Mouse (Mus musculus) mouse embryonic stem cell (cell line): ENCODE results near the gene Erc2.

Experiments
- in situ Hi-C, 2 experiments: fragments of 300-500 bp; cut with MboI; formaldehyde crosslinking; loops; 1 replicate in 1 of 2; 3 replicates in 1 of 2; pipeline ENCODE4 v1.14.3; 2019 to 2020; ENCODE audit warnings: low sequenced_read_pairs in 2 of 2, low pct_unique_long_range_greater_than_20kb in 1 of 2, mixed read lengths in 1 of 2; ENCODE audit not compliant: unreplicated experiment in 1 of 2

The Erc2 gene

GRCm38 (mm10) chr14:27658616-27659015, 36.4 kb downstream of the Erc2 start:
- in situ Hi-C loops: no loop called here

DNA sequence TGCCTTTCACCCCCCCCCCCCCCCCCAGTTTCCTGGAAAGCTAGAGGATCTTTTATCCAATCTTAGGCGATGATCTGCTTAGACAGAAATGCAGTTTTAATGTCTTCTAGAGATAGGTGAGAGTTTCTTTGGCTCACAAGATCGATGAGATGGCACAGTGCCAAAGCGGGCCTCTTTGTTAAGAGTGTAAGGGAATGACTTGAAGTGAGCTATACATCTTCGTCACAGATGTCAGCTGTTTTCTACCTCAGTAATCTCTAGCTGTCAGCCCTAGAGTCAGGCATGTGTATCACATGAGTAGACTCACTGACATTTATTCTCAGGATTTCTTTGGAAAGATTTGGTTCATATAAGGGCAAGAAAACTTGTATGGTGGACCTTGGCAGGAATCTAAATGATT, 39.2 kb downstream of the Erc2 start:
- in situ Hi-C loops: no loop called here

- in situ Hi-C loops: no loop called here
Observed at GRCm38 (mm10) chr14:27662251-27662650, 40.0 kb downstream of the Erc2 start.

DNA sequence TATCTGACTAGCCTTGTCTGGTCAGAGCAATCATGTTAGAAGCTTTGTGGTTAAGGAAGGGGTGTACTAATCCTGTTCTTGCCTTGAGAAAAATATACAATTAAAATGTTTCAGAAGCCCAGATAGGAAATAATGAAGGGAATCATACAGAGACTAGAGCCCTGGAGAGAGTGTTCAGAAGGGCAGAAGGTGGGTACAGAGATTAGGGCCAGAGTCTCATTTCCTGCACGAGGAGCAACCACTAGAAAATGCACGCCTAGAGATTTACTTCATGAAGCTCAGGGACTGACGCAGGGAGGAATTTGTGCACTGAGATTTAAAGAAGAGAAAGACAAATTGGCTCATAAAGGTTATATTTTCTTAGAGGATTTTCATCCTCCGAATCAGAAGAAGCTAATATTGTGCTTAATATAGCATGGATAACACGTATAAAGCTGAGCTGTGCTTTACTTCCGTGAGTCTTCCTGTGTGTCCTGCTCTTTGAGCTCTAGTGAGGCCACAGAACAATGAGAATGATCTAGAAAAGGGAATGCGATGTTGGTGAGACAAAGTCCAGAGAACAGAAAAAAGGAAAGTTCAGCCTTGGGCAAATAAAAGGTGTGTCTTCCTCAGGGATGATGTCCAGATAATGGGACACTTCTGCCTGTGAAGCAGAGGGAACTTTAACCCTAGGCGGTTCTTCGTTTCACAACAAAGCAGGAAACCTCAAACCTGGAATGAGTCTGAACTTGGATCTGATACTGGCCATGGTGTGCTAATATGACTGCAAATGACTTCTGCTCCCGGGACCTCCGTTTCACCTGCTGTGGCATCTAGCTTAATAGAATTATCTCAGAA, 45.0 kb downstream of the Erc2 start:
- in situ Hi-C loops: no loop called here

DNA sequence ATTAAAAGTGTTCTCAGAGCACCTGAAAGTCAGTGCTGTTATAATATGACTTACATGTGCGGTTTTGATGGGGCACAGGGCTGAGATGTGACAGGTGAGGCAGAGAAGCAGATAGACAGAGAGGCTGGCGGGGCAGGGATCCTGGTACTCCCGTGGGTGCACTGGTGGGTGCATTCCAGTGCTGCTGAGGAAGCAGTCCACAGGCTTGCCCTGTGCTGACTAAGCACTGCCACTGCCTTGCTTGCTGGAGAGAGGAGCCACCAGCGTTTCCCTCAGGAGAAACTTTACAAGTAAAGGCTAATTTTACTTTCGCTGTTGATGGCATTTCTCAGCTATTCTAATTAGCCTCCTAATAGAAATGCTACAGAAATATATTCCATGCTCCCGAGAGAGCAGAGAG, 45.9 kb downstream of the Erc2 start:
- in situ Hi-C loops: no loop called here

- in situ Hi-C loops: no loop called here
Observed at GRCm38 (mm10) chr14:27669939-27670338, 47.7 kb downstream of the Erc2 start.

GRCm38 (mm10) chr14:27672761-27673160, 50.5 kb downstream of the Erc2 start:
- in situ Hi-C loops: no loop called here

DNA sequence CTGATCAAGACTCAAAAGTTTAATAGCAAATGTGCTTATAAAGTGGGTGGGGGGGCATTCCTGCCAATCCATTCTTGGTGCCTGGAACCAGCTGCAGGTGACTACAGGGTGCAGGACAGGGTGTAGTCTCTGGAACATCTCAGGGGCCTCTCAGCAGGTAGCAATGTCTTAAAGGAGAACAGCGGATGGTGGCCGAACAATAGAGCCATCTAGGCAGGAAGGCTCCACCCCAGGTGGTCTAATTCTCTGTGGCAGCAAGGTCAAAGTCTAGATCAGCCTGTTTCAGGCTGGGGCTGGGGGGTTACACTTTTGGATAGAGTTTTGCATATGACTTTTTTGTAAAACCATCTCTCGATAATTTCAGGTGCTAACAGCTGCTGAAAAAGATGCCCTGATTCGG, 51.9 kb downstream of the Erc2 start:
- in situ Hi-C loops: no loop called here

DNA sequence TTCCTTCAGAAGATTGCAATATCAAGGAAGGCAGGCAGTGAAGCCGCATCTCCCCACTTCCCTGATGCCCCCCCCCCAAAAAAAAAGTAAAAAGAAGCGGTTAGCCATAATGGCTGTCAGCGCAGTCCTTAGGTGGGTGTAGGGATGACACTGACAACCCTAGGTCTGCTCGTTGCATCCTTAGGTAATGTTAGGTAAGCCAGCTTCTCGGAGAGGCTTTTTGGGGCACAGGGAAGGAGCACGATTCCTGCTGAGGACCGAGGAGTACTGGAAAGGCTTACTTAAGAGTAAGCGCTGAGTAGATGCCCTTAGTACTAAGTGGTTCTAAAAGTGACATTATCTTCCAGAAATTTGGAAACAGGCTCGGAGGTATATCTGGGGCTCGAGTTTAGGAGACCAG, 52.3 kb downstream of the Erc2 start:
- in situ Hi-C loops: no loop called here

- in situ Hi-C loops: no loop called here
Observed at GRCm38 (mm10) chr14:27675071-27675470, 52.8 kb downstream of the Erc2 start.

DNA sequence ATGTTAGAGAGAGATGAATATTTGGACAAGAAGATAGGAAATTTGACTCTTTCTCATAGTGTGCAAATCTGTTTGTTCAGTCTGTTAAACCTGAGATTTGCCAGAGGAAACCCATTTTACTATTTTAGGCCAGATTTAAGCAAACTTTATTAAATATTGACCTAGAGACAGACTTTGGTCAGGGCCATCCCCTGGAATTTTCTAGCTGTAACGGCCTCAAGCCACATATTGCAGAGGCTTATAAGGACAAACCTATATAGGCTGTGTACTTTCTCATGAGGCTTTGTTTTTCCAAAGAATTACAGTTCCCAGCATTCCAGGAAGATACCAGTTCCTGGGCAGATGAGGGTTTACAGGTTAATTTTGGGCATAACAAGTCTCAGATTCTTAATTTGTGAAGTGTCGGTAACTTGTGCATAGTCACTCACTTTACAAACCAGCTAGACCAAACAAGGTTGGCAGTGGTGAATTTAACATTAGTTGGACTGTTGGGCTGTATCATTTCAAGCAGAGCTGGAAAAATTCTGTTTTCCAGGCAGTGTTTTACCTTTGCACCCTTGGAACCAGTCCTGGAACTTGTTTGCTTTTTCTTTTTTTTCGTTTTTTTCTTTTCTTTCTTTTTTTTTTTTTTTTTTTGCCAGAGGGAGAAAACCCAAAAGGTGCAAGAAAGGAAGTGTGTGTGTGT, 60.3 kb downstream of the Erc2 start:
- in situ Hi-C loops: no loop called here

GRCm38 (mm10) chr14:27695781-27696180, 73.6 kb downstream of the Erc2 start:
- in situ Hi-C loops: no loop called here

GRCm38 (mm10) chr14:27717364-27717763, 95.1 kb downstream of the Erc2 start:
- in situ Hi-C loops: no loop called here

DNA sequence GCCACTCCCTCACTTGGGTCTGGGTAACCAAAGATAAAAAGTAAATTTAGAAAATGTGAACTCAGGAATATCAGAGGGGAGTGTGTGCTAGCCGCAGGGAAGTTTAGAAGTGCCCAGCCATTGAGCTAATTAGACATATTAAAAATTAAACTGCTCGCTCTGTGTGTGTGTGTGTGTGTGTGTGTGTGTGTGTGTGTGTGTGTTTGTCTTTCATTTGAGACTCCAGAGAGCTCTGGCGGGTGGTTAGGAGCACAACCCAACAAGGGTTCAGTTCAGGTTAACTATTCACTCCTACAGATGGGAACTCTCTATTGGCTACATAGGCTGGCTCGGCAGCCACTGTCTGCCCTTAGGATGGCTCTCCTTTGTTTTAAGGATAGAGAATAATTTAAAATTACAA, 97.4 kb downstream of the Erc2 start:
- in situ Hi-C loops: no loop called here

- in situ Hi-C loops: no loop called here
Observed at GRCm38 (mm10) chr14:27720944-27721343, 98.7 kb downstream of the Erc2 start.

DNA sequence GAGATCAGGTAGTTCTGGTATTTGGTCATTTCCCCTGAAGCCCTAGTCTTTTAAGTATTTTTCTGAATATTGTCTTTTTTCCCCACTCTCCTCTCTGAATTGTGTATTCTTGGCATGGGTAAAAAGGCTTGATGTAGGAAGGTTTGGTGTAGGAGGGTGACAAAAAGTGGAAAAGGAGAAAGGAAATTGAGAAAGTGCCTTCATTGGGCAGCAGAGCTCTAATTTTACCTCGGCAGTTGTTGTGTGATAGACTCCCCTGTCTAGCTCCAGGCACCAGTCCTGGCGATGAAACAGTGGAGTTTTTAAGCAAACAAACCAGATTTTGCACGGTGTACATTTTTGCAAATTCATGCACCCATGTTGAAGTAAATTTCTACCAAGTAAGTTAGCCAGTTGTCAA, 99.5 kb downstream of the Erc2 start:
- in situ Hi-C loops: no loop called here

DNA sequence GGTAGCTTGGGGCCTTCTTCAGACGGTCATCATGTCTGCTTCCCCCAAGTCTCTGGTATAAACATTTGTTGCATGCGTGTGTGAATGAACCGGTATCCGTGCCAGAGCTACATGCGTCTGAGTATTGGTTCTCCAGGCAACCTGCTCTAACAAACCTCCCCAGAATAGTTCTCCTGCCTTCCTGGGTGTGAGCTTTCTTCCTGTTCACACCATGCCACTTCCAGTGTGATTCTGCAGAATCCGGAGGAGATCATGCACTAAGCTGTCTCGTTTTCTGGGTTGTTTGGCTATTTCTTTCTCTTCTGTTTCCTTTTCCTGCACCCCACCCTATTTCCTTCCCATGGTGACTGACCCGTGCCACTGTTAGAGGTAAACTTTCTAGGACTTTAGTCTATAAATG, 105.3 kb downstream of the Erc2 start:
- in situ Hi-C loops: loop anchor here in 1 of 2 experiments (25.0 kb wide), 1 partner anchor 540 kb away; no protein-coding TSS in a partner anchor

DNA sequence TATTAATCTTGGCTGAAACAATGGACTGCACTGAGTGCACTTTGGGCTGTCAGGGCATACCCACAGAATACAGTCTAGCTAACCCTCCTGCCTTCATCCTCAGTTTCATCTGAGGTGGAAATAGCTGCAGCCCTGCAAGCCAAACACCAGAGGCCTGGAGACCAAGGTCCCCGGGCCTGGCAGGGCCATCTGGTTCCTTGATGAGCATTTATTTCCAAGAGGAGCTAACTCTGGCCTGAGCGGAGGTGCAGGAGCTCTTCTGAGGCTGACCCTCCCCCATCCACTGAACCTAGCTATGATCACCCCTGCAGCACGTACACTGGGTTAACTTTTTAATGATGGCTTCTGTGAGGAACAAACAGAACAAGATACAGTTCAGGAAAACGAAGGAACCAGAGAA, 108.9 kb downstream of the Erc2 start:
- in situ Hi-C loops: loop anchor here in 1 of 2 experiments (25.0 kb wide), 1 partner anchor 544 kb away; no protein-coding TSS in a partner anchor

DNA sequence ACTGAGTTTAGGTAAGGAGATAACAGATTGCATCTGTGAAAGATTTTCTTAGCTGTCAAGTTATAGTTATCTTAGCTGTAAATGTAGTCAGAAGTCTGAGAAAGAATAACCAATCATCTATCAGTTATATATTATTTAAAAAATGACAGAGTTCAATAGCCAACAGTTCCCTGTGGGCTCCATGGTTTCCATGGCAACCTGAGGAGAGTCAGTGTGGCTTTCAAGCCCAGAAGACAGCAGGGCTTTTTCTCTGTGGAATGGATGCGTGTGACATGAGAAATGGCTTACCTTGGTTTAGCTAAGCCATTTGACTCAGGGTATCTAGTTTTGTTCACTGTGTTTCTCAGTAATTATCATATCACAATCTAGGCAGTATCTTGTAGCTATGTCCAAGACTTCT, 117.2 kb downstream of the Erc2 start:
- in situ Hi-C loops: loop anchor here in 1 of 2 experiments (25.0 kb wide), 1 partner anchor 552 kb away; no protein-coding TSS in a partner anchor
